Mouse (Mus musculus): ENCODE results near the gene Pde7b.
"Not testable (repeated sequence)": the region's sequence is repeated elsewhere in the genome, so short reads cannot be mapped to it uniquely, and the experiment has no call there.

Pde7b gene

GRCm38 (mm10) chr10:20547951-20548551, 176.8 kb downstream of the Pde7b start:
- peak; percentile 39 to 50 for DNase-seq

- DNase-seq, result no peak
These were observed 181.8 kb downstream of the Pde7b start for GRCm38 (mm10) chr10:20543121-20543520.

- no peak for DNase-seq
These were observed 191.1 kb downstream of the Pde7b start for GRCm38 (mm10) chr10:20533811-20534210.

- DNase-seq, result no peak
These were observed 193.0 kb downstream of the Pde7b start for GRCm38 (mm10) chr10:20531921-20532320.

- peak; percentile 10 to 22 for DNase-seq
These were observed 196.1 kb downstream of the Pde7b start for GRCm38 (mm10) chr10:20528544-20529411.

GRCm38 (mm10) chr10:20527737-20528136, 197.1 kb downstream of the Pde7b start:
- DNase-seq, result peak in 1 of 2 experiments; percentile 5

- DNase-seq, result no peak
These were observed 206.4 kb downstream of the Pde7b start for GRCm38 (mm10) chr10:20518529-20518889.

GRCm38 (mm10) chr10:20517756-20518528, 206.9 kb downstream of the Pde7b start:
- DNase-seq, result not testable (repeated sequence)

- DNase-seq, result no peak
These were observed 211.0 kb downstream of the Pde7b start for GRCm38 (mm10) chr10:20513891-20514290.

GRCm38 (mm10) chr10:20513461-20513860, 211.4 kb downstream of the Pde7b start:
- no peak for DNase-seq

GRCm38 (mm10) chr10:20509819-20510218, 215.1 kb downstream of the Pde7b start:
- DNase-seq, result no peak

- no peak for DNase-seq
These were observed 216.4 kb downstream of the Pde7b start for GRCm38 (mm10) chr10:20508497-20508896.

- DNase-seq, result no peak
These were observed 217.0 kb downstream of the Pde7b start for GRCm38 (mm10) chr10:20507732-20508412.

- DNase-seq, result no peak
These were observed 217.8 kb downstream of the Pde7b start for GRCm38 (mm10) chr10:20507069-20507468.

GRCm38 (mm10) chr10:20505454-20505853, 219.4 kb downstream of the Pde7b start:
- no peak for DNase-seq

- DNase-seq, result no peak
These were observed 220.1 kb downstream of the Pde7b start for GRCm38 (mm10) chr10:20504800-20505199.

GRCm38 (mm10) chr10:20503265-20504025, 221.4 kb downstream of the Pde7b start:
- no peak for DNase-seq

- no peak for DNase-seq
These were observed 223.7 kb downstream of the Pde7b start for GRCm38 (mm10) chr10:20501221-20501620.

GRCm38 (mm10) chr10:20495051-20495450, 229.8 kb downstream of the Pde7b start:
- no peak for DNase-seq

GRCm38 (mm10) chr10:20493826-20494455, 230.9 kb downstream of the Pde7b start:
- DNase-seq, result no peak

- DNase-seq, result no peak
These were observed 232.5 kb downstream of the Pde7b start for GRCm38 (mm10) chr10:20492216-20492964.

All from cerebellum, postnatal 10 days (tissue).